10 mouse cellular contexts compared by ENCODE assay signal in genomic region chr12:12581271-12582186, GRCm38 (mm10).
DNase-seq lines count a peak whose midpoint lies in the region; ATAC-seq lines count a peak whose summit lies in the region.
"Had no signal": no experiment of that assay in that cellular context is flagged by ENCODE, and none has a peak within 500 bp of the region (broad histone marks: within the 10 kb centered on the region; RNA-seq: fewer than 3 reads in every experiment).

No protein-coding gene starts in this region.

- ATAC-seq in heart, embryonic 14.5 days (ENCODE audit: insufficient number of reproducible peaks, insufficient read depth, low FRiP score, low read depth), result 0 out of 2 replicates have a peak, but pooled peaks have one; percentile 35
- peak; percentile 46; the same call in 1 of the 2 replicates for ATAC-seq in intestine, embryonic 16.5 days

- H3K36me3 ChIP-seq in heart, embryonic 14.5 days (ENCODE audit: control insufficient read depth, insufficient read depth, low read length), result no peaks in the 10 kb centered on the region
- no peaks in the 10 kb centered on the region for H3K36me3 ChIP-seq in intestine, embryonic 16.5 days (ENCODE audit: control insufficient read depth, insufficient read depth, low read length)
- H3K36me3 ChIP-seq: liver, embryonic 13.5 days had no signal

- peaks cover 21 to 22% of the 10 kb centered on the region in 2 experiments for H3K4me1 ChIP-seq in heart, embryonic 14.5 days (ENCODE audit: control insufficient read depth in 2 of 2, insufficient read depth in 2 of 2, low read length in 2 of 2)
- peaks cover 4% of the 10 kb centered on the region for H3K4me1 ChIP-seq in intestine, embryonic 16.5 days (ENCODE audit: control insufficient read depth, insufficient read depth, low read length)

- 20% methylated on average over 19 of the region's 19 CpGs for whole genome bisulfite sequencing in heart, embryonic 14.5 days
- 30% methylated on average over 18 of the region's 19 CpGs for WGBS in intestine, embryonic 16.5 days

- peak overlapping the region; percentile 9 to 67; a peak in 3 of 4 replicates for H3K27ac ChIP-seq in heart, embryonic 14.5 days (replicated peaks in 1 of 2; ENCODE audit: control insufficient read depth in 1 of 2, insufficient read depth in 1 of 2, low read depth in 2 of 2, low read length in 2 of 2)
- no peak overlapping the region for H3K27ac ChIP-seq in intestine, embryonic 16.5 days (ENCODE audit: low read length)
- H3K27ac ChIP-seq: liver, embryonic 13.5 days had no signal

- intact Hi-C loops in heart, postnatal 10 days (cut with DNase I), result no loop called here

- H3K9ac ChIP-seq in heart, embryonic 14.5 days (ENCODE audit: low read length), result peak overlapping the region; percentile 9
- no peak overlapping the region; the same call in 1 of the 2 replicates for H3K9ac ChIP-seq in intestine, embryonic 16.5 days (ENCODE audit: low read depth, low read length)
- H3K9ac ChIP-seq: liver, embryonic 13.5 days had no signal

- H3K4me2 ChIP-seq in heart, embryonic 14.5 days (ENCODE audit: low read length), result peak overlapping the region; percentile 42
- H3K4me2 ChIP-seq in intestine, embryonic 16.5 days (ENCODE audit: low read depth, low read length), result no peak overlapping the region

- no peaks in the 10 kb centered on the region for H3K9me3 ChIP-seq in heart, embryonic 14.5 days (ENCODE audit: control insufficient read depth, low read length)
- H3K9me3 ChIP-seq in intestine, embryonic 16.5 days (ENCODE audit: control insufficient read depth, low read length), result no peaks in the 10 kb centered on the region
- H3K9me3 ChIP-seq: liver, embryonic 13.5 days had no signal

- H3K4me3 ChIP-seq in heart, embryonic 14.5 days (ENCODE audit: control insufficient read depth in 1 of 2, insufficient read depth in 1 of 2, low read depth in 1 of 2, low read length in 2 of 2), result no peak overlapping the region
- H3K4me3 ChIP-seq in intestine, embryonic 16.5 days (ENCODE audit: low read length), result no peak overlapping the region
- H3K4me3 ChIP-seq: liver, embryonic 13.5 days had no signal

- no peaks in the 10 kb centered on the region for H3K27me3 ChIP-seq in heart, embryonic 14.5 days (ENCODE audit: control insufficient read depth, insufficient read depth, low read length)
- no peaks in the 10 kb centered on the region for H3K27me3 ChIP-seq in intestine, embryonic 16.5 days (replicated peaks; ENCODE audit: control insufficient read depth, insufficient read depth, low read length)
- H3K27me3 ChIP-seq: liver, embryonic 13.5 days had no signal

- no peak for DNase-seq in heart, postnatal 10 days
- peak; percentile 23 for DNase-seq in thymus, postnatal 4 days
- DNase-seq in thymus, postnatal 0 days (ENCODE audit: low spot score), result no peak
- peak; percentile 42 for DNase-seq in yolk sac, embryonic 10.5 days (ENCODE audit: low spot score)
- no peak for DNase-seq in urinary bladder, postnatal 25 days (ENCODE audit: low spot score)
- no peak for DNase-seq in ovary, postnatal 14 days (ENCODE audit: low spot score)
- DNase-seq: adrenal gland, postnatal 10 days; liver, embryonic 13.5 days had no signal

Comparison
In these comparisons a context has a peak if more than half of its experiments do, and no peak if none do; other contexts are left out.
1. DNase-seq: peak in thymus, postnatal 4 days (single experiment) and yolk sac, embryonic 10.5 days (single experiment); none in heart, postnatal 10 days (0 of 2), thymus, postnatal 0 days (single experiment), urinary bladder, postnatal 25 days (single experiment) and ovary, postnatal 14 days (single experiment).